Mouse (Mus musculus): ENCODE measurements around the gene Stk39.

DNA sequence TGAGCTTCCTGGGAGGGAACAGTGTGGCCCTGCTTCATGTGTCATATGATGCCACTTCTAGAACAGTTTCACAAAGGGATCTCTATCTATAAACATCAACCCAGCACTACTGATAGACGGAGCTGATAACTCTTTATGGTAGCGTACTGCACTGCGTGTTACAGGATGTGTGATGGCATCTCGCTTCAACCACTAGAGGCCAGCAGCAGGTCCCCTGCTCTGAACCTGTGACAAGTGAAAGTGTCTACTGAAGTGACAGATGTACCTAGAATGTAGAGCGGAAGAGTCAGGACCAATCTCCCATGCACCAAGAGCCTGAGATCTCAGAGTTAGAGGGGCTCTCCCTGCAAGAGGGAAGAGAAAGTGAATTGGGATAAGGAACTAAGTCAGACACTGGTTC lies 41.6 kb downstream of the Stk39 start:
- TF ChIP-seq POLR2A (IDR thresholded peaks at IDR 0.05; ENCODE audit: borderline replicate concordance, extremely low read depth, low read depth, low read length), result no peak
- peak; percentile 60 for TF ChIP-seq CTCF (IDR thresholded peaks at IDR 0.05; ENCODE audit: insufficient read depth, low read length)

All from lung, adult 2 months (tissue).